Mouse (Mus musculus): ENCODE results near the gene Zfp277.

The Zfp277 gene

DNA sequence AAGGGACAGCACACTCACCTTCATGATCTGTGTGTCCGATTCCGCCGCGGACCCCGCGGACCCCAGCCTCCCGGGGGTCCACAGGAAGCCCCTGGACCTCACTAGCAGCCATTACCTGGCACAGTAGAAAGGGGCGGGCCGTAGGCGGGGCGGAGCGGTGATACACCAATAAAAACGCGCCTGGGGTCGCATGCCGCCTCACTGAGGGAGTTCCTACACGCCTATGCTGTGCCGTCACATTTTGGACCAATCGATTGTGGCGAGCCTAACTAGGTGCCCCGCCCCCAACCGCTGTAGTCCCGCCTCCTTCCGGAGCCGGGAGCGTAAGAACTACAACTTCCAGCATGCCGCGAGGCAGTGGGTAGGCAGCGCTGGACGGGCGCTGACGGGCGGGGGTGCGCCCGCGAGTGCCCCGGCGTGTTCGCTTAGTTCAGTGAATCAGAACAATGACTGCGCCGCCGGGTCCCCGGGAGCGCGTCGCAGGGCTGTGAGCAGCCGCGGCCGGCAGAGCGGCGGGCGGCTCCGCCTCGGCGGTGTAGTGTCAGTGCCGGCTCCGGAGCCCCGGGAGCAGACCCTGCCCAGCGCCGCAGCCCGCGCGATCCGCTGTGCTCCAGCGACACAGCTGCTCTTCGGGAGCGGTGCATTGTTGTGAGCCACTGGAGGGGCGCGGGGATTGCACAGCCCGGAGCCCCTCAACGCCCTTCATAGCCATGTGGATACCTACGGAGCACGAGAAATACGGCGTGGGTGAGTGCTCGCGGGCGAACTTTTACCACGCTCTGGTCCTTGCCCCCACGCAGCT is at the start of gene Zfp277, which contains the start of gene Dock4:
TSS of gene Zfp277 (minus strand) at position 255 of the 802 bp plus-strand sequence.
TSS of gene Dock4 (plus strand) at position 305 of the 802 bp plus-strand sequence.
- ChIA-PET CTCF (no interaction called here), POLR2A (interaction anchor here in 3 of 4 experiments (0.5 to 6.8 kb wide), 17 partner anchors 9 to 641 kb away, joined by 3 to 49 read pairs (median 4); no protein-coding TSS in a partner anchor)

DNA sequence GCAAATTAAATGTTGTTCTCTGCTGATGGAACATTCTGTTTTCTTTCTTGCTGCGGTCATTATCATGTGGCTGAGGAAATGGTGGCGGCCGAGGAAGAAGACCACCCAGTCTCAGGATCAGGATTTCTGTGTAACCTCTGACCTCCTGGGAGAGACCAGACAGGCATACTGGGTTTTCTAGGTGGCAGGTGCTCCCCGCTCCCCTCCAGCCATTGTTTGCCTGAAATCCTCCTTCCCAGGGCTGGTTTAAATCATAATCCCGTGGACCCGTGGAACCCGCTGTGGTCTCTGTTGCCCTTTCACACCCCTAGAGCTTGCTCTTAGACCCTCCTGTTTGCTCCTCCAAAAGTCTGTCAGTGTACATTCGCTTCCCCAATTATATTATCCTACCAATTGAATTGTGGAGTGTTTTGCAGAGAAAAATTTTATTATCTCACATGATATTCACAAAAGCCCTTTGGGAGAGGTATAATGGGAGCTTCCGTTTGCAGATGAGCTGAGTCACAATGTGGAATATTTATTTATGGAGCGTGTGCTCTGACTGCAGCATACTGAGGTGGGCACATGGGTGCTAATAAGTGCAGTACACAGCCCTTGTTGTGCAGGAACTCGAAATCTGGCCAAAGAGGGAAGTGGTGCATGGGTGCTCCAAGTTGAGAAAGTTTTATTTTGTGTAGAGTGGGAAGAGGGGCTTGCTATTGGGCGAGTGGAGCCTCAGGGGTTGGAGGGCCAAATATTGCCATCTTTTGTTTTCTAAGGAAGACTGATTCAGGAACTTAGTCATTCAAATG is 40.5 kb upstream of the Zfp277 start:
- POLR2A ChIA-PET = no interaction called here
- CTCF ChIA-PET = no interaction called here

DNA sequence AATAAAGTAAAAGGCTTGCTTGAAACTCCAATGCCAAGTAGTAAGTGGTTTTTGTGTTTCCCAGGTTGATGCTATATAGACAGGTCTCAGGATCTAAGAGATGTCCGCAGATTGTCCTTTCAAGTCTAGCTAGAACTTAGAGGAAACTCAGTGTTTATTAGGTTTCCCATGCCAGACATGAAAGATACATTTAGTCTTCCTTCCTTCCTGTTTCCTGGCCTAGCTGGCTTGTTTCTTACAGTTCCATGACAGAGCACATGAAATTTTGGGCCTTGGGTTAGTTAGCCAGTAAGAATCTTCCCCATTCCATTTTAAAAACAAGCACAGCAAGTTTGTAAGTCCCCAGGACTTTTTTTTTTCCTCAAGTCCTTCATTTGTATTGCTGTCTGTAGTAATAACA is 39.5 kb upstream of the Zfp277 start:
- POLR2A ChIA-PET = interaction anchor here in 1 of 4 experiments (0.7 to 1.9 kb wide), 3 partner anchors 10 to 285 kb away, joined by 3 to 4 read pairs (median 3); no protein-coding TSS in a partner anchor

DNA sequence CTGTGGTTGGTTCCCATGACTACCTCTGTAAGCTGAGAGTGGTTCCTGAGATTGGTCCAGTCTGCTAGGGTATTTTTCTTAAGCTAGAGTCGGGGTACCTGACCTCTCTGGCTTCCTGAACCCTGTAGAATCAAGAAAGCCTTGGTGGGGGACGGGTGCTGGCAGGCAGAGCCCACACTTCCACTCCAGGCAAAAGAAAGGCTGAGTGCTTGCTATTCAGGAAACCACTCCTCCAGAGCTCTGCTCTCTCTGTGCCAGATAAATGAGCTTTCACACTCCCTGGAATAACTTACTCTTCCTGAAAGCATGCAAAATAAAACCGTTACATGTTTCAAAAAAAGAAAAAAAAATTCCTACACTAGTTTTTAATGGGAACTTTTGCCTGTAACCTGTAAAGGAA is 38.5 kb upstream of the Zfp277 start:
- CTCF ChIA-PET = no interaction called here
- POLR2A ChIA-PET = interaction anchor here in 2 of 4 experiments (0.7 to 1.9 kb wide), 7 partner anchors 11 to 284 kb away, joined by 3 to 8 read pairs (median 4); partner anchors contain the start of genes Dock4 (in 1 of the 2) and Zfp277 (in 1 of the 2)

More for the DNA sequence above, 39.5 kb upstream of the Zfp277 start:
- CTCF ChIA-PET = no interaction called here

DNA sequence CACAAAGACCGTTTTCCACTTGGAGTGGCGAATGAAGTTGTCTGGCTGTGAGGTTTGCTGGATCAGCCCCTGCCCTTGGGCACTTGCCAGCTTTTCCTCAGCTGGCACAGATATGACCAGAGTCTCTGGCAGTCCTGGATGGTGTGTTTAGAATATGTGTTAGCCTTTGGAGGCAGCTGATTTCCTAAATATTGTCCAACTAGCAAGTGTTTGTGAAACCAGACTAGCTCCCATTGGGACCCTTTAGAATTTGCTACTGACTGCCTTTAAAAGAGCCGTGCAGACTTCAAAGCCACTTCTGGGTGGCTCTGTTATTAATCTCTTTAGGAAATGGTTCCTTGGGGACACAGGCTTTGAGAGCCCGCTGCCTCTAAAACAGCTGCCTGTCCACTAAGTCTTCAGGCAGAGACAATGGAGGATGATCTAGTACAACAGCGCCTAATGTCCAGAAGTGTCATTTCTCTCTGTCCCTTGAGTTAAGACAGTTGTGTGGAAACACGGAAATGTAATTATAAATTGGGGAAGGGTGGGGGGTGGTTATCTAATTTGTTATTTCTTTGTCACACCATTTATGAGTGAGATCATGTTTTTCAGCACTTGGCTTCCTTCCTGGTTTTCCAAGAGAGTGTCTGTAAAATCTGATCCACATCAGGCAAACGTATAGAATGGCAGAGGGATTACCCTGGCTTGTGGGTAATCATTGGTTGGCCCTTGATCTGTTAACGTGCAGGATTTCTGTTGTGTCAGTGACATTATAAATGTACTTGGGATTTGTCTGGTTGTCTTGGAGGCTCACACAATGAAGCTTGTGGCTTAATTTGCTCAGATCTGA is 32.1 kb upstream of the Zfp277 start:
- CTCF ChIA-PET = interaction anchor here in 1 of 4 experiments (0.6 kb wide), 1 partner anchor 54 kb away, joined by 4 read pairs; no protein-coding TSS in a partner anchor

DNA sequence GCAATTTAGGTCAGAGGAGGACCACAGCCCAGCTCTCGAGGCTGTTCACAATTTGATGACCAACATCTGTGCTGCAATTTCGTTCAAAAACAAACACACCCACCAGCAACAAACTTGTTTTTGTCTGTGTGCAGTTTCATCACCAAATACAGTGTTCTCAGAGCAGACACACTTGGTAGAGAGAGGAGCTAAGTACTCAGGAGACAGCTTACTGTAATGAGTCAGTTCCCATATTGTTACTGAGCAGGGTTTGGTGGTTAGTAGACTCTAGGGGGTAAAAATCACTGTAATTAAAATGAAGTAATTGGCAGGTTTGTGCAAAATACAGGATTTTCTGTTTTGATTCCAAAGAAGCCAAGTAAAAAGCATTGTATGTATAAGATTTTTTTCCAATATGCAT is 28.0 kb upstream of the Zfp277 start:
- POLR2A ChIA-PET = interaction anchor here in 2 of 4 experiments (0.5 to 4.2 kb wide), 9 partner anchors 10 to 251 kb away, joined by 3 to 28 read pairs (median 6); partner anchors contain the start of genes Dock4 (in 1 of the 2) and Zfp277 (in 1 of the 2)
- CTCF ChIA-PET = interaction anchor here in 1 of 4 experiments (0.5 kb wide), 1 partner anchor 26 kb away, joined by 3 read pairs; no protein-coding TSS in a partner anchor

More for the DNA sequence above, 32.1 kb upstream of the Zfp277 start:
- POLR2A ChIA-PET = interaction anchor here in 2 of 4 experiments (0.8 to 1.1 kb wide), 2 partner anchors 255 kb away, joined by 3 read pairs; no protein-coding TSS in a partner anchor

DNA sequence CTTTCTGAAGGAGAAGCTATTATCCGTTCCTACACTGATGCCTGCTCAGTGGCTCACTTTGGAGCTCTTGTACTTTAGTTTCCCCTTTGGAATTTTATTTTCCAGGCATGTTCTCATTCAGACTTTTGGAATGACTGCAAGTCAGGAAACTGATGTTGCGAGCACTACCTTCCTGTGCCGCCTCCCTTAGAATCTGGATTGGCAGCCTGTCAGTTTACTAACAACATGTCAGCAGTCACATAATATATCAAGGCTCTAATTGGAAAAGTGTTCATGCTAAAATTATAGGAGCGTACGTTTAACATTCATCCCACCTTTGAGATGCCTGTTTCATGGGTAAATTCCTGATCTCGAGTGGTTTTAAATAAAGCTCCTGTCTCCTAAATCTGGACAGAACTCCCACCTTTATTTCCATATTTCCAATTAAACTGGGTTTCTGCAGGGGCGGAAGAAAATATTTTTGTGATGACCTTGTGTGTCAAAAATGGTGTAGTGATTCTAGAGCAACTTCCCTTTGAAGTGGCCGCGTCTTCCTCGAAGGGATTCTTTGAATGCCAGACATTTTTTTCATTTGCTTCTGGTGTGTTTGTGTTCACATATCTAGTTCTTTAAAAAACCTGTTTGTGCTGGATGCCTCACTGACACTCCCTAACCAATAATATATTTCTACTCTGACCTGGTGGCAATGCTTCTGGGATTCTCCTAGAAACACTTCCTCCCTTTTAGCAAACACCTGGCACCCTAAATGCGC is 26.1 kb upstream of the Zfp277 start:
- POLR2A ChIA-PET = interaction anchor here in 3 of 4 experiments (0.7 to 4.2 kb wide), 13 partner anchors 9 to 249 kb away, joined by 3 to 28 read pairs (median 5); partner anchors contain the start of genes Dock4 (in 1 of the 3) and Zfp277 (in 1 of the 3)
- CTCF ChIA-PET = interaction anchor here in 1 of 4 experiments (0.6 kb wide), 1 partner anchor 22 kb away, joined by 5 read pairs; no protein-coding TSS in a partner anchor

DNA sequence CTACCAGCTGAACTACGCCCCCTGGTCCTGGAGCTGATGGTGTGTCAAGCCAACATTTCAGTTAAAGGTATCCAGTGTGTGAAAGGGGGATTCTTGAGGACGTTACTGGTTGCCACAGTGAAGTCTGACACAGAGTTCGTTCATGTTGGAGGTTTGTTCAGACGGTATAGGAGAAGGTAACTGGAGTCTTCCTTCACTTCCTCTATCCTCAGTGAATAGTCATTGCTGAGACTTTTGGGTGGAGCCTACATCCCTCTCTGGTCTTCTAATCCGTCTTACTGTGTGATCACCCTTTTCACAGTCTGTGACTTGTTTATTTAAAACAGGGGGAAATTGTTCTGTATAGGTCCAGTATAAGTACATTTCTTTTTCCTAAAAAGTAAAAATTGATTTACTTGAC is 23.3 kb upstream of the Zfp277 start:
- POLR2A ChIA-PET = interaction anchor here in 1 of 4 experiments (1.2 kb wide), 1 partner anchor 21 kb away, joined by 4 read pairs; no protein-coding TSS in a partner anchor
- CTCF ChIA-PET = no interaction called here

DNA sequence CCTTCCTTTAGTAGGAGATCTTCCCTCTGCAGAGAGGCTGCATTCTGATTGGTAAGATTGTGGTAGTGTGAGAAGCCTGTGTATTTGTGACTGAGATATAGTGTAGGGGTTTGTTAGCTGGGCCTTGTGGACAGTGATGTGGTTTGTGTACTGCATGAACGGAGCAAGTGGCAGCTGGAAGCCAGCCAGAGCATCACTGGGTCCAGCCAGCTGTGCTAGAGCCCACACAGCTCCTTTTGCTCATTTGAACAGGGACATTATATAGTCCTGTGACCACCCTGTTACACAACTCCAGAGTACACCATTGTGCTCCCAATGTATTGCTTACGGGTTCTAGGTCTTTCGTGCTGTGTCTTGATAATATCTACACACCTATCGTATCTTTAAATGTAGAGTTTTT is 22.5 kb upstream of the Zfp277 start:
- ChIA-PET CTCF (no interaction called here), POLR2A (interaction anchor here in 2 of 4 experiments (0.6 to 1.2 kb wide), 2 partner anchors 21 to 316 kb away, joined by 3 to 4 read pairs; no protein-coding TSS in a partner anchor)

DNA sequence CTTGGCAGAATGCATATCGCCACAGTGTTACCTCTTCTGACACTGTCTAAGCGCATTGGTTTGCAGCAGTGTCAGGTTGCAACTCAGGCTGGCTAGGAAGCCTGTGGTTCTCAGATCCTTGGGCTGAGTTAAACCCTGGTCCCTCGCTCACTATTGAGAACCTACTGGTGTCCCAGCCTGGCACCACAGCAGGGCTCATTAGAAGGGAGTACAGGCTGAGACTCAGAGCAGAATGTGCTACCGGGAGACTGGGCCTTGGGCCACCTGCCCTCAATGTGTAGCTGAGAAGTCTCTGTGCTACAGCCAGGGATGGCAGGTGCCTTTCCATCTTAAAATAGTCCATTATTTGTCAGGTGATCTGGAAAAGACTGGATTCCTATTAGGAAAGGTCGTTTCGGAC is 18.6 kb upstream of the Zfp277 start:
- CTCF ChIA-PET = no interaction called here
- POLR2A ChIA-PET = no interaction called here

DNA sequence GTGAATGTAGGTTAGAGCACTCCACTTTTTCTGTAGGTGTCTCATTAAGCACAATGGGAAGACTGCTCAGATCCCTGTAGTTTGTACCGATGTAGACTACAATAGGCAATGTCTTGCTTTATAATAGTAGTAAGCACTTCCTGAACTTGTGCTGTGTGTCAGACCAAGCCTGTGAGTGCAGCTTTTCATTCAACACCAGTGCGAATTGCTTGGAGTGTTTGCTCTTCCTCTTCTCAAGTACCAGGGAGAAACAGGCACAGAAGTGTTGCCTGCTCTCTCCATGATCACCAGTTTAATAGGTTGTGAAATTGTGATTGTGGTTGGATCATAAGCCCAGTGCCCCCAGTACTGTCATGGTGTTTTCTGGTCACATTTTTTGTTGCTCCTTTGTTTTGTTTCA is 18.1 kb upstream of the Zfp277 start:
- ChIA-PET POLR2A (no interaction called here), CTCF (no interaction called here)

DNA sequence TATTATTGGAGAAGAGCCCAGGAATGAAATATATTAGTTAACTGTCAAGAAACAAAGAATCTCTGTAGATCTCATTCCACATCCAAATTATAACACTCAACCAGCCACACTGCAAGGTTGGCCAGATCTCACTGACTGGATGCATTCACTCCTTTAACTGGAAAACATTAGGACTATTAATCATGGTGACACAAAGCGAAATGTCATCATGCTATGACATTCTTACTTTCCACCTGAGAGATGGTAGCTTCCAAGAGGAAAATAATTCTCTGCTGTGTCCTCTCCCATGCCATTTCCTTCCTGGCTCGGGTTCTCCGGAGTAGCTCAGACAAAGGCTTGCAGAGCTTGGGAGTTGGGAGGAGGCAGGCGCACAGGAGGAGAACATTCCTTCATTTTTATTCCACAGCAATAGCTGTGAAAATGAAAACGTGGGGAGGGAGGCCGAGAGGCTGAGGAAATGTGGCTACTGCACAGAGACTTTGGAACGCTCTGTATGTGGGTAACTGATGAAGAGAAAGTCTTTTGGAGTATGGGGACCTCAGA is 17.1 kb upstream of the Zfp277 start:
- ChIA-PET POLR2A (interaction anchor here in 1 of 4 experiments (1.1 kb wide), 1 partner anchor 10 kb away, joined by 3 read pairs; no protein-coding TSS in a partner anchor), CTCF (no interaction called here)

DNA sequence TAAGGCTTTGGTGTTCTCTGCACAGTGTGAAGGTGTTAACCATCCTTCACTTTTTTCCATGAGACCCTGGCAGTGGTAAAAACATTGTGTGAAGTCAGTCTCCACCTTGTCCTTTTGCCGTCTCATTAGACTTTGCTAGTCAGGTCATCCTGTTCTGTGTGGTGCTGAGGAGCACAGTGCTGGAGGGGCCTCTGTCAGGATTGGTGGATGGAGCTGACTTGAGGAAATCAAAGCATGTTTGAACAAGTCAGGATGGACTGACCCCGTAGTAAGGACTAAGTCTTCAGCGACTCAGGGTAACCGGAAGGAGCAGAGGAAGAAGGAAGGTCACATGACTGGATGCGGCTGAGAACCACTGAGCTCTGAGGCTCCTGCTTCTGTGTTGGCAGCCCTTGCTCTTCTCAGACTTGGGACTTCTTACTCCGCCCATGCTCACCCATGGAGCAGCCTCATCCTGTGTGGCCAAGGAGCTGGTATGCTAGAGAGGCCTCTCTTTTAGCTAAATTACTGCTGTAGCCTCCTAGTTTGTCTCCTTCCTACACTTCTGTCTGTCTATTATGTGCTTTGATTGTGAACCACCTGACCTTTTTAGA is 14.1 kb upstream of the Zfp277 start:
- POLR2A ChIA-PET = interaction anchor here in 3 of 4 experiments (0.5 to 6.8 kb wide), 17 partner anchors 11 to 238 kb away, joined by 3 to 49 read pairs (median 3); partner anchors contain the start of genes Dock4 (in 1 of the 3) and Zfp277 (in 1 of the 3)
- CTCF ChIA-PET = no interaction called here

DNA sequence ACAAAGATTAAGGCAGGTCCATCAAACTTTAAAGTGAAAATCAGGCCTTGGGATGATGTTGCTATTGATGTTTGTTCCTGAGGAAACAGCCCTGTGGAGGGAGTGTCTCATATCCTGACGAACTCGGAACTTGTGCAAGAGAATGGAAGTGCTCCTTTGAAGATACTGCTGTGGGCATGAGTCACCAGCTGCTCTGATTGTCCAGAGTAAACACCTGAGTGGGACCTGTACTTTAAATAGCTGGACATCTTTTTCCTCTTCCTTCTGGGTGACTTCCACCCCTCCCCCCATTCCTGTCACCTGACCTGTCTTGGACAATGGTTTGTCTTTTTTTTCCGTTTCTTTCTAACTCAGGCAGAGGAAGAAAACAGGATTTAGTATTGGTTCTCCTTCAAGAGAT is 13.3 kb upstream of the Zfp277 start:
- POLR2A ChIA-PET = interaction anchor here in 2 of 4 experiments (1.0 to 6.8 kb wide), 8 partner anchors 12 to 237 kb away, joined by 3 to 49 read pairs (median 4); partner anchors contain the start of genes Dock4 (in 1 of the 2) and Zfp277 (in 1 of the 2)
- CTCF ChIA-PET = no interaction called here

DNA sequence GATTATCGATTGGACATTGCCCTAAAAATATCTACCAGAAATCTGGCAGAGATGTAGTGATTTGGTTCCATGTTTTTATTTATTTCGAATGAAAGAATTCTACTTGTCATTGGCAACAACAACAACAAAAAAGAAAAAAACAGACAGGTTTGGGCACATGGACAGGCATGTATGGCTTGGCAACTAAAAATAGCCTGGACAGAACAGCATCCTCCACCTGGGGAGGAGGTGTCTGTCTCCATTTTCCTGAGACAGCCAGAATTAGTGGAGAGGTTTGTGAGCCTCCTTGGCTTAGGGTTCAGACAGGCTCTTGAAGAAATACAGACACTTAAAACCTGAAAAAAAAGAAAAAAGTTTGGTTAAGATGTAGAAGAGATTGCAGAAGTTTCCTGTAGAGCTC is 10.8 kb upstream of the Zfp277 start:
- ChIA-PET CTCF (no interaction called here), POLR2A (interaction anchor here in 2 of 4 experiments (0.6 to 6.8 kb wide), 4 partner anchors 10 to 341 kb away, joined by 3 to 49 read pairs (median 6); partner anchors contain the start of genes Dock4 (in 2 of the 2) and Zfp277 (in 1 of the 2))

DNA sequence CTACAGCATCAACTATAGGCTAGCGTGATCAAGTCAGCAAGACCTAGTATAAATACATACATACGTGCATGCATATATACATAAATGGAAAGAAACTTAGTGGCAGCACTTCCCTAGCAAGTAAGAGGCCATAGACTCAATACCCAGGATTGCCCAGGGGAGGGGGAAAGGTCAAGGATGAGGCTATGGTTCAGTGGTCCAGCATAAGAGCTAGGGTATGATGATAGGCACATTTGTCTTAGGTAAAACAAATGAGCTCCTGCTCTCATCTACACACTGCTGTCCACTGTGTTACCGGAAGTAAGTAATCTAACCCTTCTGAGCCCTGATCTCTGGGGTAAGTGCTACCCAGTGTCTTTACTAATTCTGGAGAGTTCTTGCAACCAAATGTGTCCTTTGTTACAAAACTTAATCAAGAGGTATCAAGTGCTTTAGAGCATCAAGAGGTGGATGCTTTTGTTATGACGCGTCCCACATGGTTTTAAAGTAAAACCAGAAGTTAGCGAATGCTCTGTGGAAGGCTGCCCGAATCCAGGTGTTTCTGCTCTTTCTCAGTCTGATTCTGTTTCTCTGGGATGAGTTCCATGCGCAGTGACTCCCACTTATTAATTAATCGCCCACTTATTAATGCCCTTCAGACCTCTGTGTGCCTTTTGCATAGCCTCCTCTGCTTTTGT is 3.6 kb upstream of the Zfp277 start:
- POLR2A ChIA-PET = interaction anchor here in 1 of 4 experiments (0.8 to 6.8 kb wide), 3 partner anchors 10 to 224 kb away, joined by 3 to 49 read pairs (median 3); no protein-coding TSS in a partner anchor
- CTCF ChIA-PET = interaction anchor here in 1 of 4 experiments (0.6 kb wide), 1 partner anchor 23 kb away, joined by 5 read pairs; no protein-coding TSS in a partner anchor
